Mouse (Mus musculus) heart, embryonic 11.5 days (tissue): ENCODE measurements around the gene Fam50a. TPM values are rescaled to one million over a fixed set of nuclear protein-coding genes. Genes with fewer than 3 reads are reported as not detected.
A peak's percentile ranks its signal among the peaks of the same experiment; 100 is the strongest.

Experiments used
- ATAC-seq: fragments of 200-750 bp; cut with Nextera tagmentation; replicated peaks from 2 replicates; pipeline ENCODE4 v1.8.0; 2017; ENCODE audit warnings: moderate library complexity; ENCODE audit not compliant: insufficient number of reproducible peaks, low FRiP score, low TSS enrichment
- H3K27ac ChIP-seq: fragments of 300-500 bp; sonication (generic); 2 replicates; pipeline ENCODE4 v1.5.1; 2014; ENCODE audit warnings: mild to moderate bottlenecking, low read depth, low read length
- H3K27me3 ChIP-seq: fragments of 300-500 bp; sonication (generic); 2 replicates; pipeline ENCODE4 v1.6.1; 2014; ENCODE audit warnings: mild to moderate bottlenecking, low read length, mixed read lengths; ENCODE audit not compliant: control insufficient read depth, insufficient read depth
- H3K36me3 ChIP-seq: fragments of 300-500 bp; sonication (generic); 2 replicates; pipeline ENCODE4 v1.6.1; 2014; ENCODE audit warnings: mild to moderate bottlenecking, low read length, moderate library complexity, mixed read lengths; ENCODE audit not compliant: control insufficient read depth, insufficient read depth
- H3K4me1 ChIP-seq: fragments of 300-500 bp; sonication (generic); 2 replicates; pipeline ENCODE4 v1.6.1; 2014; ENCODE audit warnings: low read length; ENCODE audit not compliant: control insufficient read depth, insufficient read depth
- H3K4me2 ChIP-seq: fragments of 300-500 bp; sonication (generic); 2 replicates; pipeline ENCODE4 v1.6.1; 2014; ENCODE audit warnings: mild to moderate bottlenecking, moderate library complexity
- H3K4me3 ChIP-seq: fragments of 300-500 bp; sonication (generic); 2 replicates; pipeline ENCODE4 v1.5.1; 2014; ENCODE audit warnings: low read depth, low read length
- H3K9ac ChIP-seq: fragments of 300-500 bp; sonication (generic); 2 replicates; pipeline ENCODE4 v1.6.1; 2014; ENCODE audit warnings: mild to moderate bottlenecking, low read depth, low read length, moderate library complexity
- H3K9me3 ChIP-seq: fragments of 300-500 bp; sonication (generic); replicated peaks from 2 replicates; pipeline ENCODE4 v1.6.1; 2016; ENCODE audit warnings: low read length; ENCODE audit not compliant: control insufficient read depth
- WGBS: fragments of 180-500 bp; shearing (Covaris S2); extraction: QIAGEN DNeasy Blood & Tissue Kit; methylation state at CpG from one replicate; pipeline ENCODE4 v1.1.7; 2014; ENCODE audit not compliant: insufficient replicate concordance; 5-methylcytosine and 5-hydroxymethylcytosine counted together
- polyA plus RNA-seq: library from polyadenylated mRNA; unstranded; fragments of >200 nt; fragmentation: Nextera tagmentation; extraction: Ambion mirVana; gene quantifications from 2 replicates; pipeline ENCODE4 v1.2.1, GENCODE M21; 2014

The Fam50a gene
- polyA plus RNA-seq: 52.9 and 54.2 TPM in 2 replicates

GRCm38 (mm10) chrX:74312540-74313464, at the start of gene Fam50a:
TSS of gene Fam50a (plus strand) at chrX:74313033.
- peak; percentile 94 for ATAC-seq
- Histone ChIP-seq H3K27me3 (no peaks in the 10 kb centered on the region), H3K4me3 (peak within 1 kb of the TSS; percentile 65), H3K36me3 (peaks cover 3% of the 10 kb centered on the region; the same call in 1 of the 2 replicates), H3K4me2 (peak within 1 kb of the TSS; percentile 74), H3K9me3 (no peaks in the 10 kb centered on the region), H3K9ac (peak within 1 kb of the TSS; percentile 77), H3K4me1 (no peaks in the 10 kb centered on the region), H3K27ac (peak within 1 kb of the TSS; percentile 82)
- WGBS: 15% methylated on average over 59 of the region's 59 CpGs

GRCm38 (mm10) chrX:74269736-74270061, 43.1 kb upstream of the Fam50a start:
- peak overlapping the region; percentile 60 for H3K4me3 ChIP-seq
- H3K36me3 ChIP-seq: no peaks in the 10 kb centered on the region
- H3K4me2 ChIP-seq: peak overlapping the region; percentile 59
- H3K9me3 ChIP-seq: no peaks in the 10 kb centered on the region
- H3K9ac ChIP-seq: peak overlapping the region; percentile 65
- peak overlapping the region; percentile 93 for H3K27ac ChIP-seq
- 25% methylated on average over 3 of the region's 3 CpGs for WGBS
- H3K27me3 ChIP-seq: no peaks in the 10 kb centered on the region
- no peaks in the 10 kb centered on the region for H3K4me1 ChIP-seq
- ATAC-seq: peak; percentile 3; the same call in 1 of the 2 replicates

- H3K4me2 ChIP-seq: peak within 1 kb of the TSS; percentile 65
- H3K4me3 ChIP-seq: peak within 1 kb of the TSS; percentile 60
- peak within 1 kb of the TSS; percentile 93 for H3K27ac ChIP-seq
- no peaks in the 10 kb centered on the region for H3K36me3 ChIP-seq
- no peaks in the 10 kb centered on the region for H3K27me3 ChIP-seq
- peak; percentile 95 for ATAC-seq
- 18% methylated on average over 42 of the region's 42 CpGs for WGBS
- H3K9me3 ChIP-seq: no peaks in the 10 kb centered on the region
- no peaks in the 10 kb centered on the region for H3K4me1 ChIP-seq
- peak within 1 kb of the TSS; percentile 85 for H3K9ac ChIP-seq
Observed at GRCm38 (mm10) chrX:74270062-74270901, 42.6 kb upstream of the Fam50a start, which contains the start of gene Rpl10. TSS of gene Rpl10 (plus strand) at chrX:74270812.

- peak overlapping the region; percentile 60 for H3K4me3 ChIP-seq
- peak overlapping the region; percentile 65 for H3K4me2 ChIP-seq
- H3K9ac ChIP-seq: peak overlapping the region; percentile 85
- H3K4me1 ChIP-seq: no peaks in the 10 kb centered on the region
- no peaks in the 10 kb centered on the region for H3K9me3 ChIP-seq
- 19% methylated on average over 27 of the region's 27 CpGs for WGBS
- no peaks in the 10 kb centered on the region for H3K36me3 ChIP-seq
- no peaks in the 10 kb centered on the region for H3K27me3 ChIP-seq
- ATAC-seq: no peak
- H3K27ac ChIP-seq: peak overlapping the region; percentile 76
Observed at GRCm38 (mm10) chrX:74270902-74271551, 41.8 kb upstream of the Fam50a start.

GRCm38 (mm10) chrX:74273422-74274322, 39.2 kb upstream of the Fam50a start:
- Histone ChIP-seq H3K4me3 (no peak overlapping the region), H3K4me2 (no peak overlapping the region), H3K9me3 (no peaks in the 10 kb centered on the region), H3K27ac (no peak overlapping the region), H3K9ac (no peak overlapping the region), H3K4me1 (no peaks in the 10 kb centered on the region), H3K36me3 (no peaks in the 10 kb centered on the region), H3K27me3 (no peaks in the 10 kb centered on the region)
- WGBS: 25% methylated on average over 10 of the region's 10 CpGs
- ATAC-seq: no peak

GRCm38 (mm10) chrX:74277916-74278315, 34.9 kb upstream of the Fam50a start:
- Histone ChIP-seq H3K4me3 (no peak overlapping the region), H3K4me1 (no peaks in the 10 kb centered on the region), H3K4me2 (no peak overlapping the region), H3K27ac (no peak overlapping the region), H3K36me3 (no peaks in the 10 kb centered on the region), H3K9ac (no peak overlapping the region), H3K27me3 (no peaks in the 10 kb centered on the region), H3K9me3 (no peaks in the 10 kb centered on the region)
- no peak for ATAC-seq
- WGBS: 64% methylated on average over 8 of the region's 8 CpGs

- Histone ChIP-seq H3K27ac (peak overlapping the region; percentile 54), H3K36me3 (no peaks in the 10 kb centered on the region), H3K9me3 (no peaks in the 10 kb centered on the region), H3K9ac (peak overlapping the region; percentile 62), H3K4me3 (peak overlapping the region; percentile 55), H3K4me1 (peaks cover 2% of the 10 kb centered on the region; the same call in 1 of the 2 replicates), H3K4me2 (peak overlapping the region; percentile 79), H3K27me3 (no peaks in the 10 kb centered on the region)
- 16% methylated on average over 14 of the region's 14 CpGs for WGBS
- ATAC-seq: no peak
Observed at GRCm38 (mm10) chrX:74281041-74281731, 31.6 kb upstream of the Fam50a start.
